Mouse (Mus musculus): ENCODE data around the gene Lrp5. TPM values are rescaled to one million over a fixed set of nuclear protein-coding genes. Genes with fewer than 3 reads are reported as not detected.

The Lrp5 gene
- polyA plus RNA-seq, 1 experiment from 2014 or later = 10.1 TPM

- Histone ChIP-seq H3K4me2 (ENCODE audit: low read depth, low read length) (no peak overlapping the region), H3K9me3 (ENCODE audit: control insufficient read depth, low read length) (no peaks in the 10 kb centered on the region), H3K9ac (ENCODE audit: low read depth, low read length) (no peak overlapping the region), H3K36me3 (ENCODE audit: control insufficient read depth, insufficient read depth, low read length) (peaks cover 52% of the 10 kb centered on the region), H3K27me3 (replicated peaks; ENCODE audit: control insufficient read depth, insufficient read depth, low read length) (no peaks in the 10 kb centered on the region), H3K4me3 (ENCODE audit: low read depth, low read length) (no peak overlapping the region), H3K4me1 (ENCODE audit: control insufficient read depth, insufficient read depth, low read length) (no peaks in the 10 kb centered on the region), H3K27ac (replicated peaks; ENCODE audit: low read depth, low read length) (no peak overlapping the region)
- 86% methylated on average over 8 of the region's 8 CpGs for WGBS
- DNase-seq (ENCODE audit: low spot score) = no peak
- ATAC-seq (ENCODE audit: low read depth) = no peak
Observed at GRCm38 (mm10) chr19:3628223-3628622, 58.1 kb downstream of the Lrp5 start.

- H3K9ac ChIP-seq (ENCODE audit: low read depth, low read length) = no peak overlapping the region
- no peaks in the 10 kb centered on the region for H3K27me3 ChIP-seq (replicated peaks; ENCODE audit: control insufficient read depth, insufficient read depth, low read length)
- 88% methylated on average over 7 of the region's 7 CpGs for WGBS
- no peaks in the 10 kb centered on the region for H3K4me1 ChIP-seq (ENCODE audit: control insufficient read depth, insufficient read depth, low read length)
- H3K4me2 ChIP-seq (ENCODE audit: low read depth, low read length) = no peak overlapping the region
- ATAC-seq (ENCODE audit: low read depth) = no peak
- no peak for DNase-seq (ENCODE audit: low spot score)
- H3K4me3 ChIP-seq (ENCODE audit: low read depth, low read length) = no peak overlapping the region
- H3K36me3 ChIP-seq (ENCODE audit: control insufficient read depth, insufficient read depth, low read length) = peaks cover 74% of the 10 kb centered on the region
- no peaks in the 10 kb centered on the region; the same call in 1 of the 2 replicates for H3K9me3 ChIP-seq (ENCODE audit: control insufficient read depth, low read length)
- H3K27ac ChIP-seq (replicated peaks; ENCODE audit: low read depth, low read length) = no peak overlapping the region
Observed at GRCm38 (mm10) chr19:3625111-3625510, 61.3 kb downstream of the Lrp5 start.

DNA sequence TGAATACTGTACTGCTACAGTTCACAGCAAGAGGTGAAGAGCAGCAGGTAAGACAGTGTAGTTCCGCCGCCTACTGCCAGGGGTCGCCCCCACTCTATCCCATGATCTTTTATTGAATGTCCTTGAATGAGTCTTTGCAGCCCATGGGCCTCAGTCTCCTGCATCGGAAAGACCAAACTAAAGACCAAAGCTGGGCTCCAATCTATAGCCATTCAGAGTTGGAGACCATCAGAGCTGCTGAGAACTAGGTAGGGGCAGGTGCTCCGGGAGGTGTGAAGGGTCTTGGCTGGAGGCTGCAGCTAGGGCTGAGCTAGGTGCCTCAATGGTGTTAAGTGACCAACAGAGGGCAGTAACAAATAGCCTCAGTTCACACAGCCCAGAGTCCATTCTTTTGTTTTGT, 62.5 kb downstream of the Lrp5 start:
- Histone ChIP-seq H3K4me3 (ENCODE audit: low read depth, low read length) (no peak overlapping the region), H3K9me3 (ENCODE audit: control insufficient read depth, low read length) (peaks cover 6% of the 10 kb centered on the region), H3K4me1 (ENCODE audit: control insufficient read depth, insufficient read depth, low read length) (no peaks in the 10 kb centered on the region), H3K36me3 (ENCODE audit: control insufficient read depth, insufficient read depth, low read length) (peaks cover 74% of the 10 kb centered on the region), H3K27ac (replicated peaks; ENCODE audit: low read depth, low read length) (no peak overlapping the region), H3K27me3 (replicated peaks; ENCODE audit: control insufficient read depth, insufficient read depth, low read length) (no peaks in the 10 kb centered on the region), H3K4me2 (ENCODE audit: low read depth, low read length) (no peak overlapping the region), H3K9ac (ENCODE audit: low read depth, low read length) (no peak overlapping the region)
- peak; percentile 41; the same call in 1 of the 2 replicates for ATAC-seq (ENCODE audit: low read depth)
- 65% methylated on average over 5 of the region's 5 CpGs for WGBS
- DNase-seq (ENCODE audit: low spot score) = no peak

GRCm38 (mm10) chr19:3623294-3623693, 63.1 kb downstream of the Lrp5 start:
- Histone ChIP-seq H3K9ac (ENCODE audit: low read depth, low read length) (no peak overlapping the region), H3K4me2 (ENCODE audit: low read depth, low read length) (no peak overlapping the region), H3K4me1 (ENCODE audit: control insufficient read depth, insufficient read depth, low read length) (no peaks in the 10 kb centered on the region), H3K4me3 (ENCODE audit: low read depth, low read length) (no peak overlapping the region), H3K36me3 (ENCODE audit: control insufficient read depth, insufficient read depth, low read length) (peaks cover 74% of the 10 kb centered on the region), H3K27me3 (replicated peaks; ENCODE audit: control insufficient read depth, insufficient read depth, low read length) (no peaks in the 10 kb centered on the region), H3K9me3 (ENCODE audit: control insufficient read depth, low read length) (peaks cover 6% of the 10 kb centered on the region), H3K27ac (replicated peaks; ENCODE audit: low read depth, low read length) (no peak overlapping the region)
- 96% methylated on average over 4 of the region's 4 CpGs for WGBS
- ATAC-seq (ENCODE audit: low read depth) (no peak), DNase-seq (ENCODE audit: low spot score) (no peak)

DNA sequence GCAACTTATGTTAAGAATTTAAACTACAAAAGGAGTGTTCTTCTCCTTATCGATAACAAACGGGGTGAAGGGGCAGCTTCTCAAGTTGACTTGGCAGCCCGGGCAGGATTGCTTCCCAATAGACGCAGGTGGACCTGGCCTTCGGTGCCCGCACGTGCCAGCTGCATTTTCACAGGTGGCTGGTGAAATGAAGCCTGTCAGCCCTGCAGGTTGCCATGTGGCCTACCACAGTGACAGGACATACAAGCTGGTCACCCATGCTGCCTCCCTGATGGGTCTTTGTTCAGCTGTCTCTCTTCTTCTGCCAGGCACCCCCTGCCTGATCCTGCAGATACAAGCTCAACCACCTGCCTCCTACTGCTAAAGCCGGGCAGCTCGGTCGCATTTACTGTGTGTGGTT, 65.5 kb downstream of the Lrp5 start:
- Histone ChIP-seq H3K4me1 (ENCODE audit: control insufficient read depth, insufficient read depth, low read length) (no peaks in the 10 kb centered on the region), H3K4me2 (ENCODE audit: low read depth, low read length) (no peak overlapping the region), H3K27ac (replicated peaks; ENCODE audit: low read depth, low read length) (no peak overlapping the region), H3K9ac (ENCODE audit: low read depth, low read length) (no peak overlapping the region), H3K4me3 (ENCODE audit: low read depth, low read length) (no peak overlapping the region), H3K9me3 (ENCODE audit: control insufficient read depth, low read length) (peaks cover 6% of the 10 kb centered on the region), H3K36me3 (ENCODE audit: control insufficient read depth, insufficient read depth, low read length) (peaks cover 80% of the 10 kb centered on the region), H3K27me3 (replicated peaks; ENCODE audit: control insufficient read depth, insufficient read depth, low read length) (no peaks in the 10 kb centered on the region)
- no peak for DNase-seq (ENCODE audit: low spot score)
- ATAC-seq (ENCODE audit: low read depth) = no peak
- 92% methylated on average over 10 of the region's 10 CpGs for WGBS

GRCm38 (mm10) chr19:3619359-3619758, 67.0 kb downstream of the Lrp5 start:
- DNase-seq (ENCODE audit: low spot score) (no peak), ATAC-seq (ENCODE audit: low read depth) (no peak)
- WGBS = 83% methylated on average over 2 of the region's 2 CpGs
- Histone ChIP-seq H3K36me3 (ENCODE audit: control insufficient read depth, insufficient read depth, low read length) (peaks cover 91% of the 10 kb centered on the region), H3K9ac (ENCODE audit: low read depth, low read length) (no peak overlapping the region), H3K4me3 (ENCODE audit: low read depth, low read length) (no peak overlapping the region), H3K4me2 (ENCODE audit: low read depth, low read length) (no peak overlapping the region), H3K27ac (replicated peaks; ENCODE audit: low read depth, low read length) (no peak overlapping the region), H3K27me3 (replicated peaks; ENCODE audit: control insufficient read depth, insufficient read depth, low read length) (no peaks in the 10 kb centered on the region), H3K9me3 (ENCODE audit: control insufficient read depth, low read length) (peaks cover 6% of the 10 kb centered on the region), H3K4me1 (ENCODE audit: control insufficient read depth, insufficient read depth, low read length) (no peaks in the 10 kb centered on the region)

- peaks cover 99% of the 10 kb centered on the region for H3K36me3 ChIP-seq (ENCODE audit: control insufficient read depth, insufficient read depth, low read length)
- no peak for DNase-seq (ENCODE audit: low spot score)
- WGBS = 94% methylated on average over 10 of the region's 10 CpGs
Observed at GRCm38 (mm10) chr19:3613991-3614390, 72.4 kb downstream of the Lrp5 start.

DNA sequence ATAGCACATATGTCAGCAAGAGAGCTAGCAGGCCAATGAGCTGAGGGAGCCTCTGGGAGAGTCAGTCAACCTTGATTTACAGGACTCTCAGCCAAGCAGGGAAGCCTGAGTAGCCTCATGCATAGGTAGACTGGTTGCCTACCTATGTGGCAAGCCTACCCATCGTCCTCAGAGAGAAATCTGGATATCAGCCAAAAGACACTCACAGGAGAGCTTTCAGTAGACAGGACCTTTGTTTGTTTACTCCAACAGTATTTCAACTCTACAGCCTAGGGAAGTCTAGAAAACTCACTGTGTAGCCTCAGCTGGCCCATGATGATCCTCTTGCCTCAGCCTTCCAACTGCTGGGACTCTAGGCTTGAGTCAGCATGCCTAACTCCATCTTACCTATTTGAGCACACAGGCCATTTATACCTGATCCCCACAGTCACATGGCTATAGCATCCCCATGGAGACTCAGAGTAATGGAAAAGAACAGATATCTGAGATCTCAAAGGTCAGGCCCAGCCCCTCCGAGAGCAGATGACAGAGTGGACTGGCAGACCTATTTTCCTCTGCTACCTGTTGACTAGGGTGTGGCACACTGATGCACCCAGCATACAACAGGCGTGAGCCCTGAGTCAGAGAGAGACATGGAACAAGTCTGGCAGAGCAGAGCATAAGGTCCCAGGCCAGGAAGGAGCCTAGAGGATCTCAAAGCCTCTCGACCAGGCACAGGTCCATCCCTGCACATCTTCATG, 73.7 kb downstream of the Lrp5 start:
- ATAC-seq (ENCODE audit: low read depth) (no peak), DNase-seq (ENCODE audit: low spot score) (no peak)
- WGBS = 89% methylated on average over 4 of the region's 4 CpGs
- no peaks in the 10 kb centered on the region for H3K4me1 ChIP-seq (ENCODE audit: control insufficient read depth, insufficient read depth, low read length)
- no peaks in the 10 kb centered on the region for H3K27me3 ChIP-seq (replicated peaks; ENCODE audit: control insufficient read depth, insufficient read depth, low read length)
- peaks cover 95% of the 10 kb centered on the region for H3K36me3 ChIP-seq (ENCODE audit: control insufficient read depth, insufficient read depth, low read length)
- H3K4me2 ChIP-seq (ENCODE audit: low read depth, low read length) = no peak overlapping the region
- H3K27ac ChIP-seq (replicated peaks; ENCODE audit: low read depth, low read length) = no peak overlapping the region
- H3K9ac ChIP-seq (ENCODE audit: low read depth, low read length) = no peak overlapping the region
- H3K4me3 ChIP-seq (ENCODE audit: low read depth, low read length) = no peak overlapping the region
- H3K9me3 ChIP-seq (ENCODE audit: control insufficient read depth, low read length) = no peaks in the 10 kb centered on the region

More at GRCm38 (mm10) chr19:3613991-3614390, 72.4 kb downstream of the Lrp5 start:
- Histone ChIP-seq H3K9me3 (ENCODE audit: control insufficient read depth, low read length) (no peaks in the 10 kb centered on the region), H3K4me3 (ENCODE audit: low read depth, low read length) (no peak overlapping the region), H3K4me1 (ENCODE audit: control insufficient read depth, insufficient read depth, low read length) (no peaks in the 10 kb centered on the region), H3K4me2 (ENCODE audit: low read depth, low read length) (no peak overlapping the region), H3K27ac (replicated peaks; ENCODE audit: low read depth, low read length) (no peak overlapping the region), H3K27me3 (replicated peaks; ENCODE audit: control insufficient read depth, insufficient read depth, low read length) (no peaks in the 10 kb centered on the region), H3K9ac (ENCODE audit: low read depth, low read length) (no peak overlapping the region)
- no peak for ATAC-seq (ENCODE audit: low read depth)

DNA sequence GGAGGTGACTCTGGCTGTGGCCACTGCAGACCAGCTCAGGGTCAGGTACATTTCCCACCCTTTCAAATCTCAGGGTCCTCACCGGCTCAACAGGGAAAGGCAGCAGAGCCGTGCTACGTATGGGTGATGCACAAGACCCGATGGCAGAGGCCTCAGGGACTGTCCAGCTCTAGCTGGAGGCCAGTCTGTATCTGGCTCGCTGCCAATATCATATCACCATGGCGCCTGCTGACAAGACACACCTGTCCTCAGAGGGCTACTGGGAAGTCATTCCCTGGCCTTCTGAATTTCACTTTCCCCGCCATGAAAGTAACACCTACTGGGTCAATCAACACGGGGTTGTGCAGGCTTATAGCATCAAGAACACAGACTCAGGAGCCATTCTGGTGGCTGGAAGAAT, 74.6 kb downstream of the Lrp5 start:
- no peak for DNase-seq (ENCODE audit: low spot score)
- no peak overlapping the region for H3K9ac ChIP-seq (ENCODE audit: low read depth, low read length)
- ATAC-seq (ENCODE audit: low read depth) = no peak
- no peak overlapping the region for H3K4me2 ChIP-seq (ENCODE audit: low read depth, low read length)
- H3K4me3 ChIP-seq (ENCODE audit: low read depth, low read length) = no peak overlapping the region
- H3K9me3 ChIP-seq (ENCODE audit: control insufficient read depth, low read length) = no peaks in the 10 kb centered on the region
- H3K27me3 ChIP-seq (replicated peaks; ENCODE audit: control insufficient read depth, insufficient read depth, low read length) = no peaks in the 10 kb centered on the region
- 82% methylated on average over 8 of the region's 8 CpGs for WGBS
- peaks cover 86% of the 10 kb centered on the region for H3K36me3 ChIP-seq (ENCODE audit: control insufficient read depth, insufficient read depth, low read length)
- no peak overlapping the region for H3K27ac ChIP-seq (replicated peaks; ENCODE audit: low read depth, low read length)
- no peaks in the 10 kb centered on the region for H3K4me1 ChIP-seq (ENCODE audit: control insufficient read depth, insufficient read depth, low read length)
